In the genomic region with DNA sequence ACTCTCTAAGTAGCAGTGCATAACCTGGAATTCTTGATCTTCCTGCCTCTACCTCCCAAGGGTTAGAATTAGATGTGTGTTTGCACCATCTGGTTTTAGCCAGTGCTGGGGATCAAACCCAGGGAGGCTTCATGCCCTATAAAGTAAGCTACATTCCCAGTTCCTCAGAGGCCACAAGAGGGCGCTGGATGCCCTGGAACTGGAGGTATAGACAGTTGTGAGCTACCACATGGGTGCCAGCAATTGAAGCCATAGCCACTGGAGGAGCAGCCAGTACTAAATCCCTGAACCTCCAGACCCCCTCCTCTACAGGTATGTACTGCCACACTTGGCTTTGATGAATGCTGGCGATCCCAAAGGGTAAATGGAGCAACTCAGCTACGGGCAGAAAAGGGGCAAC, we compare ENCODE assay signal across 8 mouse cellular contexts. TPM values are rescaled to one million over a fixed set of nuclear protein-coding genes. Genes with fewer than 3 reads are reported as not detected.
DNase-seq lines count a peak whose midpoint lies in the region; ATAC-seq and TF ChIP-seq lines count a peak whose summit lies in the region.

No protein-coding gene starts in this region.

- no peaks in the 10 kb centered on the region for H3K9me3 ChIP-seq in kidney, embryonic 16.5 days (ENCODE audit: low read length)
- peaks cover 10% of the 10 kb centered on the region for H3K9me3 ChIP-seq in CH12.LX (replicated peaks; ENCODE audit: low read length)
- H3K9me3 ChIP-seq in neural tube, embryonic 15.5 days (replicated peaks): no peaks in the 10 kb centered on the region

- H3K79me2 ChIP-seq in CH12.LX (replicated peaks; ENCODE audit: control insufficient read depth, extremely low read depth, insufficient read depth, poor library complexity, severe bottlenecking): peaks cover 51% of the 10 kb centered on the region

- dilution Hi-C loops in CH12.LX (cut with MboI; ENCODE audit: extremely low pct_ligation_motif_present, extremely low pct_unique_long_range_greater_than_20kb, low sequenced_read_pairs): no loop called here

- peak; percentile 90 for TF ChIP-seq RAD21 in CH12.LX (IDR thresholded peaks at IDR 0.05; ENCODE audit: low read depth, low read length)

- no peaks in the 10 kb centered on the region for H3K4me1 ChIP-seq in kidney, embryonic 16.5 days (ENCODE audit: insufficient read depth, low read length)
- H3K4me1 ChIP-seq in CH12.LX (ENCODE audit: control insufficient read depth in 1 of 2, insufficient read depth in 2 of 2): peaks cover 64 to 82% of the 10 kb centered on the region in 2 experiments
- peaks cover 16% of the 10 kb centered on the region; the same call in 1 of the 2 replicates for H3K4me1 ChIP-seq in neural tube, embryonic 15.5 days

- no peak overlapping the region for H3K9ac ChIP-seq in kidney, embryonic 16.5 days (replicated peaks; ENCODE audit: low read length)
- no peak overlapping the region for H3K9ac ChIP-seq in CH12.LX (ENCODE audit: insufficient read depth, low read depth)
- H3K9ac ChIP-seq in neural tube, embryonic 15.5 days (replicated peaks): no peak overlapping the region

- no peak overlapping the region for H3K27ac ChIP-seq in kidney, embryonic 16.5 days (ENCODE audit: low read length)
- peak overlapping the region; percentile 55 for H3K27ac ChIP-seq in CH12.LX (ENCODE audit: insufficient read depth, low read depth)
- H3K27ac ChIP-seq in neural tube, embryonic 15.5 days (replicated peaks): no peak overlapping the region

- ATAC-seq in kidney, embryonic 16.5 days (ENCODE audit: low FRiP score, low TSS enrichment): no peak
- peak; percentile 42; the same call in 1 of the 2 replicates for ATAC-seq in erythroblast, adult 5-6 weeks (replicated peaks; ENCODE audit: low FRiP score, poor library complexity, severe bottlenecking)
- ATAC-seq in neural tube, embryonic 15.5 days (ENCODE audit: low FRiP score): no peak

- no peak overlapping the region for H3K4me2 ChIP-seq in kidney, embryonic 16.5 days (replicated peaks; ENCODE audit: low read depth, low read length)
- no peak overlapping the region for H3K4me2 ChIP-seq in CH12.LX (ENCODE audit: insufficient read depth, low read depth, poor library complexity, severe bottlenecking)
- no peak overlapping the region for H3K4me2 ChIP-seq in neural tube, embryonic 15.5 days

- H3K27me3 ChIP-seq in kidney, embryonic 16.5 days (ENCODE audit: insufficient read depth, low read length): no peaks in the 10 kb centered on the region
- no peaks in the 10 kb centered on the region for H3K27me3 ChIP-seq in CH12.LX (replicated peaks)
- H3K27me3 ChIP-seq in neural tube, embryonic 15.5 days (replicated peaks): no peaks in the 10 kb centered on the region

- peak; percentile 26; the same call in 1 of the 2 replicates for TF ChIP-seq POLR2A in CH12.LX (IDR thresholded peaks at IDR 0.05; ENCODE audit: low read depth, low read length)

- WGBS in kidney, embryonic 16.5 days: 75% methylated on average over 3 of the region's 3 CpGs
- WGBS in neural tube, embryonic 15.5 days: 76% methylated on average over 3 of the region's 3 CpGs

- no peak for TF ChIP-seq EP300 in CH12.LX (IDR thresholded peaks at IDR 0.05; ENCODE audit: low read length)

- no peaks in the 10 kb centered on the region for H3K36me3 ChIP-seq in kidney, embryonic 16.5 days (ENCODE audit: insufficient read depth, low read length)
- H3K36me3 ChIP-seq in CH12.LX (replicated peaks in 1 of 2; ENCODE audit: control insufficient read depth in 1 of 2, insufficient read depth in 1 of 2, low read length in 1 of 2): peaks cover 95 to 99% of the 10 kb centered on the region in 2 experiments
- no peaks in the 10 kb centered on the region for H3K36me3 ChIP-seq in neural tube, embryonic 15.5 days

- in situ Hi-C loops in CH12.LX (cut with MboI; ENCODE audit: low pct_ligation_motif_present, low pct_unique_long_range_greater_than_20kb, low sequenced_read_pairs): loop anchor here (5.0 to 10.0 kb wide), 2 partner anchors 32 to 145 kb away; partner anchors contain the start of gene Cdkn2aipnl

- peak; percentile 73 for DNase-seq in kidney, adult 18-20 months
- DNase-seq in CH12.LX (ENCODE audit: extremely low read depth) (peak; percentile 86), adipocyte (ENCODE audit: low spot score) (peak; percentile 75)
- peak; percentile 84 for DNase-seq in lung, postnatal 36 days
- no peak for DNase-seq in layer of hippocampus, postnatal 36 days

- TF ChIP-seq CTCF in CH12.LX (conservative IDR thresholded peaks at IDR 0.05 in 1 of 2, IDR thresholded peaks at IDR 0.05 in 1 of 2; ENCODE audit: low read depth in 2 of 2, low read length in 2 of 2): peak; percentile 74 to 91

- H3K4me3 ChIP-seq in kidney, embryonic 16.5 days (ENCODE audit: low read length): no peak overlapping the region
- H3K4me3 ChIP-seq in CH12.LX (replicated peaks in 1 of 3; ENCODE audit: low read depth in 2 of 3, low read length in 2 of 3, poor library complexity in 1 of 3): no peak overlapping the region
- no peak overlapping the region for H3K4me3 ChIP-seq in neural tube, embryonic 15.5 days (replicated peaks)

TF ChIP-seq in CH12.LX, 34 proteins besides CTCF, POLR2A, EP300 and RAD21 (continues in another document):
- TF ChIP-seq KAT2A (IDR thresholded peaks at IDR 0.05; ENCODE audit: insufficient replicate concordance, low read length): 0 out of 2 replicates have a peak, but pooled peaks have one; percentile 2
- no peak for TF ChIP-seq USF2 (conservative IDR thresholded peaks at IDR 0.05; ENCODE audit: low read depth, low read length)
- peak; percentile 86 for TF ChIP-seq SMC3 (IDR thresholded peaks at IDR 0.05; ENCODE audit: low read depth, low read length)
- 0 out of 2 replicates have a peak, but pooled peaks have one; percentile 46 for TF ChIP-seq NELFE (IDR thresholded peaks at IDR 0.05; ENCODE audit: low read depth, low read length)
- TF ChIP-seq MAX (IDR thresholded peaks at IDR 0.05; ENCODE audit: low read length): peak; percentile 89
- TF ChIP-seq CHD1 (IDR thresholded peaks at IDR 0.05; ENCODE audit: low read depth, low read length): no peak
- TF ChIP-seq MAZ (IDR thresholded peaks at IDR 0.05; ENCODE audit: low read depth, low read length): no peak
- no peak for TF ChIP-seq GABPA (IDR thresholded peaks at IDR 0.05; ENCODE audit: insufficient replicate concordance, low read depth, low read length)
- no peak for TF ChIP-seq CHD2 (IDR thresholded peaks at IDR 0.05; ENCODE audit: low read length)
- TF ChIP-seq E2F4 (IDR thresholded peaks at IDR 0.05; ENCODE audit: insufficient replicate concordance, low read depth, low read length): no peak
- TF ChIP-seq MAFK (IDR thresholded peaks at IDR 0.05; ENCODE audit: insufficient replicate concordance, low read length): no peak
- peak; percentile 50; the same call in 1 of the 2 replicates for TF ChIP-seq IRF4 (IDR thresholded peaks at IDR 0.05; ENCODE audit: low read depth, low read length)
- peak; percentile 82 for TF ChIP-seq MYC (IDR thresholded peaks at IDR 0.05; ENCODE audit: low read depth, low read length)
- TF ChIP-seq TBP (conservative IDR thresholded peaks at IDR 0.05; ENCODE audit: low read depth, low read length): no peak
- no peak for TF ChIP-seq ZKSCAN1 (IDR thresholded peaks at IDR 0.05; ENCODE audit: borderline replicate concordance, low read depth, low read length)
- TF ChIP-seq ETS1 (conservative IDR thresholded peaks at IDR 0.05; ENCODE audit: low read depth, low read length): no peak
- TF ChIP-seq RCOR1 (conservative IDR thresholded peaks at IDR 0.05; ENCODE audit: low read depth, low read length): no peak
- no peak for TF ChIP-seq MEF2A (IDR thresholded peaks at IDR 0.05; ENCODE audit: borderline replicate concordance, low read depth, low read length)
- peak; percentile 34; the same call in 1 of the 2 replicates for TF ChIP-seq ZC3H11A (IDR thresholded peaks at IDR 0.05; ENCODE audit: low read depth, low read length)
- TF ChIP-seq BHLHE40 (IDR thresholded peaks at IDR 0.05; ENCODE audit: low read depth, low read length): no peak
- TF ChIP-seq JUN (IDR thresholded peaks at IDR 0.05; ENCODE audit: insufficient read depth, low read depth, low read length): no peak
- TF ChIP-seq SIN3A (IDR thresholded peaks at IDR 0.05; ENCODE audit: low read length): 0 out of 2 replicates have a peak, but pooled peaks have one; percentile 35
- peak; percentile 43 for TF ChIP-seq TCF12 (IDR thresholded peaks at IDR 0.05; ENCODE audit: low read depth, low read length)
- TF ChIP-seq ZMIZ1 (IDR thresholded peaks at IDR 0.05; ENCODE audit: low read depth, low read length): no peak

RNA-seq across cellular contexts. Expression of gene Jade2, which starts 37.5 kb away (rescaled TPM):
- 0.87 and 1.1 TPM in 2 replicates for polyA plus RNA-seq in kidney, embryonic 16.5 days (2015; fragmentation: Nextera tagmentation; extraction: Ambion mirVana)
- total RNA-seq in CH12.LX (2012; rRNA removed) (51.4 and 58.2 TPM in 2 replicates), CH12.LX (2014; rRNA removed) (21.9 and 25.6 TPM in 2 replicates)
- polyA plus RNA-seq in CH12.LX (2012; ENCODE audit: insufficient read length, low read depth): 50.3 and 60.1 TPM in 2 replicates
- 1.7 and 3.8 TPM in 2 replicates for total RNA-seq in erythroblast, adult 5-6 weeks (2015; ENCODE audit: low replicate concordance)
- total RNA-seq in erythroblast, adult 5-6 weeks (2017; ENCODE audit: low replicate concordance): 2.4 and 2.6 TPM in 2 replicates
- 0.69 and 1.6 TPM in 2 replicates for polyA plus RNA-seq in neural tube, embryonic 15.5 days (2015; fragmentation: Nextera tagmentation; extraction: Ambion mirVana)
- 10 to 100 TPM; 36.0 to 36.5 TPM for total RNA-seq in layer of hippocampus, postnatal 36 days (2021)

RNA-seq across cellular contexts. Expression of gene Sar1b, which starts 56.5 kb away (rescaled TPM):
- polyA plus RNA-seq in kidney, embryonic 16.5 days (2015; fragmentation: Nextera tagmentation; extraction: Ambion mirVana): 109 and 113 TPM in 2 replicates
- total RNA-seq in CH12.LX (2012; rRNA removed) (79.3 and 91.9 TPM in 2 replicates), CH12.LX (2014; rRNA removed) (258 and 264 TPM in 2 replicates)
- polyA plus RNA-seq in CH12.LX (2012; ENCODE audit: insufficient read length, low read depth): 129 and 171 TPM in 2 replicates
- total RNA-seq in erythroblast, adult 5-6 weeks (2015; ENCODE audit: low replicate concordance): 46.6 and 58.4 TPM in 2 replicates
- 10.6 and 21.3 TPM in 2 replicates for total RNA-seq in erythroblast, adult 5-6 weeks (2017; ENCODE audit: low replicate concordance)
- 207 and 237 TPM in 2 replicates for polyA plus RNA-seq in neural tube, embryonic 15.5 days (2015; fragmentation: Nextera tagmentation; extraction: Ambion mirVana)
- total RNA-seq in layer of hippocampus, postnatal 36 days (2021): 10 to 100 TPM; 65.6 to 77.6 TPM

RNA-seq across cellular contexts. Expression of gene Sec24a, which starts 56.5 kb away (rescaled TPM):
- polyA plus RNA-seq in kidney, embryonic 16.5 days (2015; fragmentation: Nextera tagmentation; extraction: Ambion mirVana): 11.7 and 15.7 TPM in 2 replicates
- total RNA-seq in CH12.LX (2012; rRNA removed): 6.3 and 7.2 TPM in 2 replicates
- 4.6 and 5.5 TPM in 2 replicates for total RNA-seq in CH12.LX (2014; rRNA removed)
- 12.0 and 16.8 TPM in 2 replicates for polyA plus RNA-seq in CH12.LX (2012; ENCODE audit: insufficient read length, low read depth)
- total RNA-seq in erythroblast, adult 5-6 weeks (2015; ENCODE audit: low replicate concordance): 4.2 and 7.3 TPM in 2 replicates
- 2.0 and 2.6 TPM in 2 replicates for total RNA-seq in erythroblast, adult 5-6 weeks (2017; ENCODE audit: low replicate concordance)
- polyA plus RNA-seq in neural tube, embryonic 15.5 days (2015; fragmentation: Nextera tagmentation; extraction: Ambion mirVana): 14.7 and 16.0 TPM in 2 replicates
- 10 to 100 TPM; 18.4 to 23.0 TPM for total RNA-seq in layer of hippocampus, postnatal 36 days (2021)

Comparison
In these comparisons a context has a peak if more than half of its experiments do, and no peak if none do; other contexts are left out.
1. DNase-seq: peak in kidney, adult 18-20 months (single experiment), CH12.LX (single experiment), adipocyte (single experiment) and lung, postnatal 36 days (single experiment); none in layer of hippocampus, postnatal 36 days (0 of 2).
2. RNA of gene Jade2, which starts 37.5 kb away (total RNA-seq): 21.9 to 58.2 TPM in CH12.LX and 36.0 to 36.5 TPM in layer of hippocampus, postnatal 36 days; 1.7 to 3.8 TPM in erythroblast, adult 5-6 weeks; every median in the first group is over 4 times any median in the second.